Mouse (Mus musculus) layer of hippocampus, adult 2 months (tissue): Measurements from ENCODE around the gene Npnt. TPM values are rescaled to one million over a fixed set of nuclear protein-coding genes. Genes with fewer than 3 reads are reported as not detected.
A peak's percentile ranks its signal among the peaks of the same experiment; 100 is the strongest.

Experiments used
- DNase-seq, 2 experiments: peaks; one replicate each; pipeline ENCODE4 v3.0.0; 2022; ENCODE audit warnings: low spot score in 2 of 2
- H3K27ac ChIP-seq: fragments of 200-600 bp; 2 replicates; pipeline ENCODE4 v1.8.1; 2022
- H3K4me3 ChIP-seq: fragments of 200-600 bp; 2 replicates; pipeline ENCODE4 v1.8.1; 2022; ENCODE audit warnings: mild to moderate bottlenecking
- CTCF ChIP-seq: fragments of 200-600 bp; conservative IDR thresholded peaks from 2 replicates; pipeline ENCODE4 v1.8.1; 2022; ENCODE audit warnings: antibody characterized with exemption, mild to moderate bottlenecking, moderate library complexity
- total RNA-seq, 2 experiments: library from RNA; stranded (reverse); gene quantifications; 2 replicates each; pipeline ENCODE4 v1.2.3; 2021

Npnt gene
- total RNA-seq, 2 experiments from 2014 or later = 14.2 to 18.7 TPM

DNA sequence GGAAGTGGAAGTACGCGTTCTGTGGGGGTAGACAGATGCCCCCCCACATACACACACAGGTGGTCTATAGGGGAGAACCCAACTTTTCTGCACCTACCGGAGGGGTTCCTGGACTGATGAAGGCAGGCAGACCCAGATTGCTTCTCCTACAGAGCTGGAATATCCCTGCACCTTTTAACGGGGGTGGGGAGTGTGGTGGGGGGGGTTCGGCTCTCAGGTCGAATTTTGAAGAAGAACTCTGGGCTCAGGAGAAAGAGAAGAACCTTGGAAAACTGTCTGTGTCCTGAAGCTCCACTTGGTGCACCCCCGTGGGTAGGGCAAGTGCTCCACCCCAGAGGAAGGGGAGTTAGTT, 414 bp upstream of the Npnt start:
- no peak for TF ChIP-seq CTCF
- DNase-seq = no peak
- Histone ChIP-seq H3K27ac (no peak overlapping the region), H3K4me3 (peak overlapping the region; percentile 46)

GRCm38 (mm10) chr3:132949380-132949790, 706 bp downstream of the Npnt start:
- peak in 1 of 2 experiments; percentile 15 for DNase-seq
- no peak for TF ChIP-seq CTCF
- Histone ChIP-seq H3K27ac (0 out of 2 replicates have a peak overlapping the region, but pooled peaks have one; percentile 53), H3K4me3 (peak overlapping the region; percentile 73)

DNA sequence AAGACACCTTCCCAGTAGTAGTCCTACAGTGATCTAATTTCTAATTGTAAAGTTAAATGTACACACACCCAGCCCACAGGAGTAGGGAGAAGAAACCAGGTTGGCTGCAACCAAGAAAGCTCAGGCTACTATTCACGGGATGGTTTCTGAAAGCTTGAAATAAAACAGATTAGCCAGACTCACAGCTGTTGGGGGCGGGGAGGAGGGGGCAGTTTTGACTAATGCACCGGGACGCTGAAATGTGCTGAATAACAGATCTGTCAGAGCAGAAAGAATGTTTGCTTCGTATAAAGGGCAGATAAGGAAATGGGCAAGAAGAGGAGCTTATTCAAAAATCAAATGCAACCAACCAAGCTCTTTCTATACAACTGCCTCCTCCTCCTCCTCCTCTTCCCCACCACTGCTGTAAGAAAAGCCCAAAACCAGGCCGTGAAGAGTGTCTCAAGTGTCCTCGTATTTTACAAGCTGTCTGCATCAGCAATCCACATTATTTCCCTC, 1.7 kb downstream of the Npnt start:
- Histone ChIP-seq H3K4me3 (peak overlapping the region; percentile 27; the same call in 1 of the 2 replicates), H3K27ac (no peak overlapping the region)
- no peak for DNase-seq
- TF ChIP-seq CTCF = no peak

DNA sequence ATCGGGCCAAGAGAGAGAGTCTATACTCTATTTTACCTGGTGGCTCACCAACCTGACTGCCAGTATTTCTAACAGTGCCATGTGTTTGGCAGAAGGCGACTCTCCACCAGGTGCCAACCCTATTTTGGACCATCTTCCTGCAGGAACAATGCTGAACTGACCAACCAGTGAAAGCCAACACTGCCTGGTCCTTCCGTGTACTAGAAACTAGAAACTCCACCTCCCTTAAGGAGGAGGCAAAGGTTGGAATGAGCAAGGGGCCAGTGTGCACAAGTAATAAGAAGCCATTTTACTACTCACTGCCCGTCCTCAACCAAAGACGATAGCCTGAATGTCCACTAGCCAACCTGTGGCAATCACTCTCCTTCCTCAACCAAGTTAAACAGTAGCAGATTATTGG, 4.0 kb downstream of the Npnt start:
- TF ChIP-seq CTCF = no peak
- Histone ChIP-seq H3K27ac (no peak overlapping the region), H3K4me3 (no peak overlapping the region)
- DNase-seq = no peak

GRCm38 (mm10) chr3:132945669-132946068, 4.4 kb downstream of the Npnt start:
- H3K4me3 ChIP-seq = no peak overlapping the region
- TF ChIP-seq CTCF = no peak
- no peak overlapping the region for H3K27ac ChIP-seq
- DNase-seq = no peak

DNA sequence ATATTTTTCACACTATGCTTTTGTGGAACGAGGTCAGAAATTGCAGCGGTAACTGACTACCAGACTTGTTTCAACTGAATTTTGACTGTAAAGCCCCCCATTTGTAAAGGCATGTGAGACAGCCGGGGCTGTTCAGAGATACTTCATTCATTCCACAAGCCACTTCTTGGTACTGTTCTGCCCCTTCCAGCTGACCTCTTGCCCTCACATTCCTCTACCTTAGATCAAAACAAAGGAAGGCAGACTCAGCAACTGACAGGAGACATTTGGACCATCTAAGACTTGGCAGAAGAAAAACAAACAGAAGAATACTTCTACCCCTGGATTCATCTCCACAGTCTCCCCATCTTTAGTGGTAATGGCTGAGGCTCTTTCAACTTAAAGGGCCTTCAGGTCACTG, 5.5 kb downstream of the Npnt start:
- no peak overlapping the region for H3K4me3 ChIP-seq
- no peak for TF ChIP-seq CTCF
- H3K27ac ChIP-seq = no peak overlapping the region
- no peak for DNase-seq

DNA sequence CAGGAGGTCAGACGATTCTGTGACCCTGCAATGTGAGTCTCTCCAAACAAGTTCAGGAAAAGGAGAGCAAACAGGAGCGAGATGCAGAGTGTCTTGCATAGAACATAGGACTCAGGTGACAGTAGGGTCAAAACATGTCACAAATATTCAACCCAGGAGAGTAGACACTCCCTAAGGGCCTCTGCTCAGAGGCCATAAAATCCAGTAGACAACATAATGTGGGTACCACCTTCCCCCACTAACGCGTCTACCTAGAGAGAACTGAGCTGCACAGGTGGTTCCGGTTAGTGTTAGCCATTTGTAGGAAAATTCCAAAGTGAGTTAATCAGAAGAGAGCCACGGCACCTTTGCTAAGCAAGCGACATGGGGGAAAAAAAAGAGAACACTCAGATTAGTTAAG, 5.9 kb downstream of the Npnt start:
- H3K4me3 ChIP-seq = no peak overlapping the region
- no peak overlapping the region for H3K27ac ChIP-seq
- TF ChIP-seq CTCF = no peak
- no peak for DNase-seq

- Histone ChIP-seq H3K27ac (no peak overlapping the region), H3K4me3 (no peak overlapping the region)
- no peak for DNase-seq
- no peak for TF ChIP-seq CTCF
Observed at GRCm38 (mm10) chr3:132942778-132943177, 7.3 kb downstream of the Npnt start.

DNA sequence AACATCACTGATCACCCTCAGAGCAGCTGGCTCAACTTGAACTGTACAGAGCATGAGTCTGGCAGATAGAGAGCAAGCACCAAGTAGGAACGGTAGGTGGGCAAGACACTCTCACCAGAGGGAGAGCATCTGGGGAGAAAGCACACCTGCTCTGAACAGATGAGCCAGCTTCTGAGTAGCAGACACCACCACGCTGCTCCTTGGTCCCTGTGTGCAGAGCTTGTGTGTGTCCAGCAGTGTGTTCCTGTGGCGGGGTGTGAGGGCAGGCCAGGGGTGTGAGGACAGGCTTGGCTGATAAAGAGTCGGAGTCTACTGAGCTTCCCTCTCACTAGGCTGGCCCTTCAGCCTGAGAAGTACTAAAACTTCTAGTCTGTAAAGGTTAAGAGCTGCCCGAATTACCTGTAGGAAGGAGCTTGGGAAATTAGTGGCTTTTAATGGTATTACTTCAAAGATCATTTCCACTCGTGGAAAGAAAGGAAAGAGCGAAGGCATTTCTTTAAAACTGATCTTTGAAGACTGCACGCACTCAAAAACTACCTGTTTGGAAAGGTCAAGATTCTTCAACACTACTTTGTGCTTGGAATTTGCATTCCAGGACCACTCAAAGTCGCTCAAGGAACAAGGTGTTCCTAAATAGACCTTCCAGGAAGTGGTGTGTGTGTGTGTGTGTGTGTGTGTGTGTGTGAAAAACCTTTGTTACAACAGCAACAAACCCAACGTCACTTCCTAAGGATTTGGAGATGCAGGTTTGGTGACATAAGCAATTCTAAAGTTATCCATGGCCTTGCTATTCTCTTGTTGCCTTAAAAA, 9.7 kb downstream of the Npnt start:
- Histone ChIP-seq H3K27ac (no peak overlapping the region), H3K4me3 (no peak overlapping the region)
- no peak for TF ChIP-seq CTCF
- no peak for DNase-seq

DNA sequence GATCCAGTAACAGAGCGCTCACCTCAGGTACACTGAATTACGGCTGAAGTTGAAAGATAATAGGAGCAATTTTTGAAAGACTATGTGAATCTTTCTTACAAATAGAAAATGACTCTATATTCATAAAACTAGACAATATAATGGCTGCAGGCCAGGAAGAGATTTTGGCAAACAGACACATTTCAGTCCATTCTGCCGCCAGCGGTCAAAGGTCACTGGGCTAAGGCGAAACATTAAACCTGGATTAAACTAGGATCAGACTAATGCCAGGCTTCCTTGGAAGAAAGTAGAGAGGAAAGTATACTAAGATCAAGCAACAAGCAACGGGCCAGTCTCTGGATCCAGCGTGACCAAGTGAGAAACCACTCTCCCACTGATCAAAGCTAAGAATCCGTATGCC, 11.1 kb downstream of the Npnt start:
- TF ChIP-seq CTCF = no peak
- Histone ChIP-seq H3K27ac (no peak overlapping the region), H3K4me3 (no peak overlapping the region)
- no peak for DNase-seq

DNA sequence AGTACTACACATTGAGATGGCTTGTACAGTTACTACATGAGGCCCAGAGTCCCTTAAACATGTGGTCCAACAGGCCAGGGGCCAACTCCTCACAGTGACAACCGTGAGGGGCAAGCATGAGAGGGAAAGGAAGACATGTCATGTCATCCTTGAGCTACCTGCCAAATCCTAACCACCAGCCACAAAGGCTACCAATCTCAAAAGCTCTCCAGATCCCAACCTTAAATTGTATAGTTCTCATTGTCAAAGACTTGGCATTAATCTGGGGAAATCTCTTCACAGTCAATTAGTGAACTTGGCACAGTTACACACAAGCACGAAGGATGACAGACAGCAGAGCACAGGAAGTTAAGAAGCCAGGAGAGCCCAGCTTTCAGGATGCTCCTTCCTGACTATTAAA, 15.4 kb downstream of the Npnt start:
- Histone ChIP-seq H3K27ac (no peak overlapping the region), H3K4me3 (no peak overlapping the region)
- no peak for TF ChIP-seq CTCF
- no peak for DNase-seq

DNA sequence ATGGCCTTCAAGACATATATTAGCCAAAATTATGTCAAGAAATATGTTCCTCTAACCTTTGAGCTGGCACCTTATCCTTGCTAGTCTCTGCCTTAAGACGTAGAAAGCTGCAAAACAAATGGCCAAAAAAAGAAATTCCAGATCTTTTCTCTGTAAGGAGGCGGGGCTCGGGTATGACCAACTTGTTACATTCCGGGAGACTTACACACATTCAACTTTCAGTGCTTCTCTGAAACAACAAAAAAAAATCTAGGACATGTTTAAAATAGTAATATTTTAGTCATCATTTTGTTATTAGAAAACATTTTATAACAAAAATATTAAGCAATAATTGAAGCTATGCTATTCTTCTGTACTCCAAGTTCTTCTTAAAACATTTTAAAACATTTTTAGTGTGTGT, 18.6 kb downstream of the Npnt start:
- Histone ChIP-seq H3K4me3 (no peak overlapping the region), H3K27ac (no peak overlapping the region)
- no peak for TF ChIP-seq CTCF
- no peak for DNase-seq

DNA sequence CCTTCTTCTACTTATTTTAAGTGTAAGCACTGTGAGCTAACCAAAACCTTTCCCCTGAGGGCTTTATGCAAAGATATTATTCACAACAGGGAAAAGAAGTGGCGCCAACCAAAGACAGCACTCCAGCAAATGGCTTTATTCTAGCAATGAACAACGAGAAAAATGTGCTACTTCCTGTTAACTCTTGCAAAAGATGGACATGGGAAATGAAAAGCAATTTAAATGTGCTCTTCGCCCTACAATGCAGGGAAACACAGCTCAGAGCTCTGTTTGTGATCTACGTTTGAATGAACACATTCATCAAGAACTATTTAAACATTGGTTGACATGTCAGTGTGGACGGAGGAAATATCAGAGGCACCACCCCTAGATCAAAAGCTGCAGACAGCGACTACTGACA, 20.2 kb downstream of the Npnt start:
- DNase-seq = no peak
- Histone ChIP-seq H3K4me3 (no peak overlapping the region), H3K27ac (no peak overlapping the region)
- TF ChIP-seq CTCF = no peak

GRCm38 (mm10) chr3:132928186-132928585, 21.9 kb downstream of the Npnt start:
- Histone ChIP-seq H3K27ac (no peak overlapping the region), H3K4me3 (no peak overlapping the region)
- no peak for TF ChIP-seq CTCF
- no peak for DNase-seq
